Mouse (Mus musculus): Measurements from ENCODE around the gene Pi16.

- TF ChIP-seq CTCF (IDR thresholded peaks at IDR 0.05; ENCODE audit: extremely low read depth, insufficient read depth, insufficient read length, insufficient replicate concordance) = no peak
- TF ChIP-seq POLR2A (IDR thresholded peaks at IDR 0.05; ENCODE audit: low read depth, low read length) = no peak
These were observed 13.6 kb upstream of the Pi16 start for GRCm38 (mm10) chr17:29303856-29304255.
